Mouse (Mus musculus): ENCODE results near the gene Ccdc162.

The Ccdc162 gene

GRCm38 (mm10) chr10:41543439-41543838 is 173.0 kb downstream of the Ccdc162 start:
- in situ Hi-C loops (cut with MboI, MseI): no loop called here

GRCm38 (mm10) chr10:41542057-41542456 is 174.4 kb downstream of the Ccdc162 start:
- in situ Hi-C loops (cut with MboI, MseI): no loop called here

GRCm38 (mm10) chr10:41538986-41539385 is 177.4 kb downstream of the Ccdc162 start:
- in situ Hi-C loops (cut with MboI, MseI): no loop called here

- in situ Hi-C loops (cut with MboI, MseI): no loop called here
Observed at GRCm38 (mm10) chr10:41537983-41538330, 178.5 kb downstream of the Ccdc162 start.

- in situ Hi-C loops (cut with MboI, MseI): no loop called here
Observed at GRCm38 (mm10) chr10:41537226-41537982, 179.0 kb downstream of the Ccdc162 start.

- in situ Hi-C loops (cut with MboI, MseI): no loop called here
Observed at GRCm38 (mm10) chr10:41536714-41537113, 179.7 kb downstream of the Ccdc162 start.

GRCm38 (mm10) chr10:41535991-41536390 is 180.4 kb downstream of the Ccdc162 start:
- in situ Hi-C loops (cut with MboI, MseI): no loop called here

- in situ Hi-C loops (cut with MboI, MseI): loop anchor here in 1 of 2 experiments (5.0 kb wide), 1 partner anchor 97 kb away; no protein-coding TSS in a partner anchor
Observed at GRCm38 (mm10) chr10:41529972-41530371, 186.5 kb downstream of the Ccdc162 start.

- in situ Hi-C loops (cut with MboI, MseI): loop anchor here in 1 of 2 experiments (5.0 kb wide), 1 partner anchor 102 kb away; no protein-coding TSS in a partner anchor
Observed at GRCm38 (mm10) chr10:41525696-41526095, 190.7 kb downstream of the Ccdc162 start.

GRCm38 (mm10) chr10:41523386-41523785 is 193.0 kb downstream of the Ccdc162 start:
- in situ Hi-C loops (cut with MboI, MseI): no loop called here

- in situ Hi-C loops (cut with MboI, MseI): no loop called here
Observed at GRCm38 (mm10) chr10:41520410-41520673, 196.1 kb downstream of the Ccdc162 start.

GRCm38 (mm10) chr10:41519640-41520409 is 196.6 kb downstream of the Ccdc162 start:
- in situ Hi-C loops (cut with MboI, MseI): loop anchor here (5.0 to 10.0 kb wide), 2 partner anchors 43 to 155 kb away; partner anchors contain the start of gene Mical1 (in 1 of the 2)

- in situ Hi-C loops (cut with MboI, MseI): loop anchor here (5.0 to 10.0 kb wide), 2 partner anchors 42 to 156 kb away; partner anchors contain the start of gene Mical1 (in 1 of the 2)
Observed at GRCm38 (mm10) chr10:41518981-41519618, 197.3 kb downstream of the Ccdc162 start, which contains the start of gene Cd164. Gene Cd164 (plus strand): TSS chr10:41519414.

GRCm38 (mm10) chr10:41518508-41518980 is 197.9 kb downstream of the Ccdc162 start:
- in situ Hi-C loops (cut with MboI, MseI): loop anchor here (5.0 to 10.0 kb wide), 2 partner anchors 41 to 156 kb away; partner anchors contain the start of gene Mical1 (in 1 of the 2)

GRCm38 (mm10) chr10:41514921-41515320 is 201.5 kb downstream of the Ccdc162 start:
- in situ Hi-C loops (cut with MboI, MseI): loop anchor here (5.0 to 10.0 kb wide), 2 partner anchors 38 to 160 kb away; partner anchors contain the start of gene Mical1 (in 1 of the 2)

GRCm38 (mm10) chr10:41514301-41514700 is 202.1 kb downstream of the Ccdc162 start:
- in situ Hi-C loops (cut with MboI, MseI): loop anchor here in 1 of 2 experiments (10.0 kb wide), 1 partner anchor 160 kb away; no protein-coding TSS in a partner anchor

- in situ Hi-C loops (cut with MboI, MseI): loop anchor here (5.0 to 10.0 kb wide), 4 partner anchors 74 to 183 kb away; no protein-coding TSS in a partner anchor
Observed at GRCm38 (mm10) chr10:41509160-41509559, 207.3 kb downstream of the Ccdc162 start.

- in situ Hi-C loops (cut with MboI, MseI): loop anchor here (5.0 to 10.0 kb wide), 4 partner anchors 71 to 187 kb away; no protein-coding TSS in a partner anchor
Observed at GRCm38 (mm10) chr10:41505446-41505845, 211.0 kb downstream of the Ccdc162 start.

GRCm38 (mm10) chr10:41504996-41505395 is 211.4 kb downstream of the Ccdc162 start:
- in situ Hi-C loops (cut with MboI, MseI): loop anchor here (5.0 to 10.0 kb wide), 5 partner anchors 70 to 198 kb away; no protein-coding TSS in a partner anchor

GRCm38 (mm10) chr10:41500941-41501340 is 215.5 kb downstream of the Ccdc162 start:
- in situ Hi-C loops (cut with MboI, MseI): loop anchor here (5.0 to 10.0 kb wide), 2 partner anchors 66 to 194 kb away; no protein-coding TSS in a partner anchor

GRCm38 (mm10) chr10:41491111-41491510 is 225.3 kb downstream of the Ccdc162 start:
- in situ Hi-C loops (cut with MboI, MseI): no loop called here
